In the genomic region with DNA sequence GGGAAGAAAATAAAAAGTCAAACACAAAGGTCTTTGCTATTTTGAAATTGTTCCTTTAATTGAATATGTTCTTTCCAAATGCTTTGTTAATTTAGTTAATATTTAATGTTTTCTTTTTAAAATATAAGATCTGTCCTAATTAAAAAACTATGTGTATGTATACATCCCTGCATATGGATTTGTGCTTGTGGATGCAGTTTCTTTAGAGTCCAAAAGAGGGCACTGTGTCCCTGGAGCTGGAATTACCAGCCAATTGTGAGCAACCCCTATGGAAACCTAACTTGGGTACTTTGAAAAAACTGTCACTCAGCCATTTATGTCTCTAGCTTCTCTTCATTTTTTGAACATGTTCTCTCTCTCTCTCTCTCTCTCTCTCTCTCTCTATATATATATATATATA, we compare ENCODE assay signal across 21 mouse cellular contexts.
A peak's percentile ranks its signal among the peaks of the same experiment; 100 is the strongest.
DNase-seq lines count a peak whose midpoint lies in the region; ATAC-seq and TF ChIP-seq lines count a peak whose summit lies in the region.
"Had no signal": no experiment of that assay in that cellular context is flagged by ENCODE, and none has a peak within 500 bp of the region (broad histone marks: within the 10 kb centered on the region; RNA-seq: fewer than 3 reads in every experiment).

No protein-coding gene starts in this region.

- H3K4me3 ChIP-seq in intestine, postnatal 0 days (ENCODE audit: low read depth, low read length), result no peak overlapping the region
- H3K4me3 ChIP-seq in intestine, embryonic 15.5 days (replicated peaks), result no peak overlapping the region
- no peak overlapping the region for H3K4me3 ChIP-seq in stomach, postnatal 0 days (ENCODE audit: low read depth, low read length)
- H3K4me3 ChIP-seq: embryonic facial prominence, embryonic 15.5 days; forebrain, embryonic 10.5 days; gastrocnemius, adult 2 months; heart, adult 2 months; hindbrain, embryonic 13.5 days; limb, embryonic 13.5 days; midbrain, embryonic 13.5 days had no signal

- H3K4me2 ChIP-seq in intestine, postnatal 0 days (replicated peaks; ENCODE audit: low read depth), result no peak overlapping the region
- no peak overlapping the region for H3K4me2 ChIP-seq in intestine, embryonic 15.5 days (replicated peaks)
- no peak overlapping the region for H3K4me2 ChIP-seq in stomach, postnatal 0 days (replicated peaks; ENCODE audit: low read depth)
- H3K4me2 ChIP-seq: embryonic facial prominence, embryonic 15.5 days; hindbrain, embryonic 13.5 days; limb, embryonic 13.5 days; midbrain, embryonic 13.5 days had no signal

- no peak for TF ChIP-seq EP300 in stomach, postnatal 0 days (optimal IDR thresholded peaks at IDR 0.05)

- no peaks in the 10 kb centered on the region for H3K36me3 ChIP-seq in intestine, postnatal 0 days (ENCODE audit: control insufficient read depth, insufficient read depth)
- no peaks in the 10 kb centered on the region for H3K36me3 ChIP-seq in intestine, embryonic 15.5 days
- H3K36me3 ChIP-seq in stomach, postnatal 0 days (ENCODE audit: control insufficient read depth, insufficient read depth, low read length), result no peaks in the 10 kb centered on the region
- H3K36me3 ChIP-seq: embryonic facial prominence, embryonic 15.5 days; forebrain, embryonic 10.5 days; hindbrain, embryonic 13.5 days; limb, embryonic 13.5 days; midbrain, embryonic 13.5 days had no signal

- H3K27me3 ChIP-seq in intestine, postnatal 0 days (replicated peaks; ENCODE audit: control insufficient read depth, insufficient read depth, low read length), result no peaks in the 10 kb centered on the region
- no peaks in the 10 kb centered on the region for H3K27me3 ChIP-seq in intestine, embryonic 15.5 days (replicated peaks)
- no peaks in the 10 kb centered on the region for H3K27me3 ChIP-seq in stomach, postnatal 0 days (ENCODE audit: control insufficient read depth, insufficient read depth, low read length)
- H3K27me3 ChIP-seq: embryonic facial prominence, embryonic 15.5 days; hindbrain, embryonic 13.5 days; limb, embryonic 13.5 days; midbrain, embryonic 13.5 days had no signal

- peak; percentile 21; the same call in 1 of the 2 replicates for TF ChIP-seq CTCF in intestine, postnatal 0 days (IDR thresholded peaks at IDR 0.05; ENCODE audit: low read depth)
- peak; percentile 33 for TF ChIP-seq CTCF in stomach, postnatal 0 days (IDR thresholded peaks at IDR 0.05; ENCODE audit: low read depth)

- no peaks in the 10 kb centered on the region for H3K4me1 ChIP-seq in intestine, postnatal 0 days (replicated peaks; ENCODE audit: control insufficient read depth, insufficient read depth, low read length)
- no peaks in the 10 kb centered on the region for H3K4me1 ChIP-seq in intestine, embryonic 15.5 days (replicated peaks)
- no peaks in the 10 kb centered on the region for H3K4me1 ChIP-seq in stomach, postnatal 0 days (replicated peaks; ENCODE audit: control insufficient read depth, insufficient read depth)
- H3K4me1 ChIP-seq: embryonic facial prominence, embryonic 15.5 days; hindbrain, embryonic 13.5 days; limb, embryonic 13.5 days; midbrain, embryonic 13.5 days had no signal

- no peak overlapping the region for H3K9ac ChIP-seq in intestine, postnatal 0 days (ENCODE audit: low read depth, low read length)
- H3K9ac ChIP-seq in intestine, embryonic 15.5 days, result no peak overlapping the region
- no peak overlapping the region for H3K9ac ChIP-seq in stomach, postnatal 0 days (ENCODE audit: low read length)
- H3K9ac ChIP-seq: embryonic facial prominence, embryonic 15.5 days; hindbrain, embryonic 13.5 days; limb, embryonic 13.5 days; midbrain, embryonic 13.5 days had no signal

- DNase-seq in retina, embryonic 14.5 days (ENCODE audit: low spot score), result peak; percentile 5
- DNase-seq in retina, postnatal 1 day, result no peak
- peak; percentile 52 for DNase-seq in R1 (ENCODE audit: low read depth, low spot score)
- DNase-seq in stomach, postnatal 0 days (ENCODE audit: low spot score), result no peak
- DNase-seq in lung, adult 18-20 months, result no peak
- DNase-seq in gastrocnemius, postnatal 14 days, result no peak
- DNase-seq: cerebellum, postnatal 36 days; gastrocnemius, adult 2 months; heart, adult 2 months; kidney, postnatal 10 days; lung, adult 2 months; spleen, adult 18-20 months; thymus, adult 2 months had no signal

- ATAC-seq in intestine, postnatal 0 days, result no peak
- ATAC-seq in intestine, embryonic 15.5 days, result no peak
- no peak for ATAC-seq in stomach, postnatal 0 days (ENCODE audit: low FRiP score, low TSS enrichment)
- ATAC-seq: intestine, embryonic 16.5 days; midbrain, embryonic 13.5 days had no signal

- no peak overlapping the region for H3K27ac ChIP-seq in intestine, postnatal 0 days (ENCODE audit: low read depth, low read length)
- no peak overlapping the region for H3K27ac ChIP-seq in intestine, embryonic 15.5 days
- no peak overlapping the region for H3K27ac ChIP-seq in stomach, postnatal 0 days (replicated peaks)
- H3K27ac ChIP-seq: embryonic facial prominence, embryonic 15.5 days; forebrain, embryonic 10.5 days; gastrocnemius, adult 2 months; heart, adult 2 months; hindbrain, embryonic 13.5 days; limb, embryonic 13.5 days; midbrain, embryonic 13.5 days had no signal

- intact Hi-C loops in gastrocnemius, postnatal 14 days (cut with DNase I; ENCODE audit: low total_unique reads), result no loop called here

- no peaks in the 10 kb centered on the region for H3K9me3 ChIP-seq in intestine, postnatal 0 days (ENCODE audit: control insufficient read depth)
- no peaks in the 10 kb centered on the region for H3K9me3 ChIP-seq in intestine, embryonic 15.5 days
- no peaks in the 10 kb centered on the region for H3K9me3 ChIP-seq in stomach, postnatal 0 days (ENCODE audit: control insufficient read depth, low read length)
- H3K9me3 ChIP-seq: embryonic facial prominence, embryonic 15.5 days; forebrain, embryonic 10.5 days; hindbrain, embryonic 13.5 days; limb, embryonic 13.5 days; midbrain, embryonic 13.5 days had no signal

Comparison
In these comparisons a context has a peak if more than half of its experiments do, and no peak if none do; other contexts are left out.
1. DNase-seq: peak in retina, embryonic 14.5 days (single experiment) and R1 (single experiment); none in retina, postnatal 1 day (single experiment), stomach, postnatal 0 days (single experiment), lung, adult 18-20 months (0 of 2) and gastrocnemius, postnatal 14 days (single experiment).